Mouse (Mus musculus): ENCODE measurements around the gene Magi2. TPM values are rescaled to one million over a fixed set of nuclear protein-coding genes. Genes with fewer than 3 reads are reported as not detected.

Magi2 gene
- polyA plus RNA-seq, 1 experiment from 2014 or later = 20.2 TPM

- H3K36me3 ChIP-seq = no peaks in the 10 kb centered on the region
- H3K27me3 ChIP-seq = no peaks in the 10 kb centered on the region
- peaks cover 4% of the 10 kb centered on the region; the same call in 1 of the 2 replicates for H3K4me1 ChIP-seq
- no peak for ATAC-seq (ENCODE audit: low FRiP score, low read depth)
- WGBS = 60% methylated on average over 5 of the region's 5 CpGs
- H3K4me2 ChIP-seq (replicated peaks) = no peak overlapping the region
- H3K9ac ChIP-seq (replicated peaks) = no peak overlapping the region
- H3K27ac ChIP-seq (replicated peaks) = no peak overlapping the region
- H3K9me3 ChIP-seq = no peaks in the 10 kb centered on the region
- no peak overlapping the region for H3K4me3 ChIP-seq
Measured at GRCm38 (mm10) chr5:20358437-20358836, 1131.6 kb downstream of the Magi2 start.

- 41% methylated on average over 3 of the region's 3 CpGs for WGBS
- Histone ChIP-seq H3K36me3 (no peaks in the 10 kb centered on the region), H3K9ac (replicated peaks) (no peak overlapping the region), H3K27ac (replicated peaks) (no peak overlapping the region), H3K4me2 (replicated peaks) (no peak overlapping the region), H3K4me3 (no peak overlapping the region), H3K27me3 (no peaks in the 10 kb centered on the region), H3K9me3 (no peaks in the 10 kb centered on the region), H3K4me1 (peaks cover 4% of the 10 kb centered on the region; the same call in 1 of the 2 replicates)
- no peak for ATAC-seq (ENCODE audit: low FRiP score, low read depth)
Measured at GRCm38 (mm10) chr5:20359021-20359420, 1132.2 kb downstream of the Magi2 start.

DNA sequence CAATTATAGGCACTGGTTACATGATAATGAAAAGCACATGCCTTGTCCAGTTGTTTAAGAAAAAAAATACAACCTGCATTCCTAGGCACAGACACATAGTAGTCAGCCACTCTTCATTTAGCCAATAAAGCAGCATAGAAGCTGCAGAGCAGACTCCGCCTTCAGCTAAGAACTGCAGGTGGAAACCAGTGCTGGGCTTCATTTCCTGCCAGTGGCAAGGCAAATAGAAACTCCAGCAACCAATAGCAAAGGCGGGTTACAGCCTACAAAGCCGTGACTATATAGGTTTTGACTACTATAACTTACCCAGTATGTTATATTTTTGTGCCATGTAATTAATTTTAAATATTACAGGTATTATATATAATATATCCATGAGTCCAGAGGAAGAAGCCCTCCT, 1135.3 kb downstream of the Magi2 start:
- no peak for ATAC-seq (ENCODE audit: low FRiP score, low read depth)
- WGBS = 95% methylated on average over 3 of the region's 3 CpGs

DNA sequence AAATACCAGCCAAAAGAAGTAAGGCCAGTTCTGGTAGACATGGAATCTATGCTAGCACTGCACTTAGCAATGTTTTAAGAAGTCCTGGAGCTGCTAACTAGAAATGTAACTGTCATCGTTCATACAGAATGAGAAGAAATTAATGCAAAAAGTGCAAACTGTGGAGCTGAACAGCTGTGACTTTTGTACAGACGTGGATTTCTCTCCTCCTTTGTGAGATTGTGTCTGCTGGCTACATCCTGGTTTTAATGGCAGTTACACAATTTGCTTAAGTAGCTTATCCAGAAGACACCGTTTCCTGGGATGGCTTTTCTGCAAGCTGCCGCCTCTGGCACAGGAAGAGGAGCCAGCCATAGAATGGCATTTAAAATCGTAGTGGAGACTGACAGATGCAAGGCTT, 1136.4 kb downstream of the Magi2 start:
- no peak overlapping the region for H3K9ac ChIP-seq (replicated peaks)
- peaks cover 4% of the 10 kb centered on the region; the same call in 1 of the 2 replicates for H3K4me1 ChIP-seq
- 71% methylated on average over 5 of the region's 5 CpGs for WGBS
- no peak overlapping the region for H3K4me2 ChIP-seq (replicated peaks)
- no peak overlapping the region for H3K4me3 ChIP-seq
- H3K9me3 ChIP-seq = no peaks in the 10 kb centered on the region
- H3K27ac ChIP-seq (replicated peaks) = no peak overlapping the region
- no peaks in the 10 kb centered on the region for H3K36me3 ChIP-seq
- no peak for ATAC-seq (ENCODE audit: low FRiP score, low read depth)
- H3K27me3 ChIP-seq = no peaks in the 10 kb centered on the region

More for the DNA sequence above, 1135.3 kb downstream of the Magi2 start:
- Histone ChIP-seq H3K4me1 (peaks cover 4% of the 10 kb centered on the region; the same call in 1 of the 2 replicates), H3K4me3 (no peak overlapping the region), H3K27me3 (no peaks in the 10 kb centered on the region), H3K36me3 (no peaks in the 10 kb centered on the region), H3K27ac (replicated peaks) (no peak overlapping the region), H3K9me3 (no peaks in the 10 kb centered on the region), H3K4me2 (replicated peaks) (no peak overlapping the region), H3K9ac (replicated peaks) (no peak overlapping the region)

DNA sequence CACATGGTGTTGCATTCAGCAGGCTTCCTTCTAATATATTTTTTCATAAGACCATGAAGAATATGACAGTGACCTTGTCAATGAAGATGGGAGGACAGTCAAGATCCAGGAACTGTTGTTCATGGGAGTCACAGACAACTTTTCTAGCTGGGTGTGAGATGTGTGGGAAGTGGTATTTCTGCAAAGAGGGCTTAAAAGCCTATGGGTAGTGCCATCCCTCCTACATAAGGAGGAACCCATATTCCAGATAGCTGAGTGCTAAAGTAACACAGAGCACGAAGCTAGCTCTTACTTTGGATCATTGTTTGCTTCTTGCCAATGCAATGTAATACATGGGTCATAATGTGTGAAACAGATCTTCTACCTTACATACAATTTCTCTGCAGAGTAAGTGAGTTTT, 1146.8 kb downstream of the Magi2 start:
- Histone ChIP-seq H3K27ac (replicated peaks) (no peak overlapping the region), H3K4me2 (replicated peaks) (no peak overlapping the region)
- WGBS = 89% methylated on average over 1 of the region's 1 CpGs

GRCm38 (mm10) chr5:20378071-20378800, 1151.4 kb downstream of the Magi2 start:
- Histone ChIP-seq H3K4me2 (replicated peaks) (no peak overlapping the region), H3K27ac (replicated peaks) (no peak overlapping the region), H3K27me3 (no peaks in the 10 kb centered on the region), H3K9me3 (no peaks in the 10 kb centered on the region), H3K4me1 (no peaks in the 10 kb centered on the region), H3K9ac (replicated peaks) (no peak overlapping the region), H3K36me3 (no peaks in the 10 kb centered on the region), H3K4me3 (no peak overlapping the region)
- no peak for ATAC-seq (ENCODE audit: low FRiP score, low read depth)
- 87% methylated on average over 11 of the region's 11 CpGs for WGBS

More for the DNA sequence above, 1146.8 kb downstream of the Magi2 start:
- Histone ChIP-seq H3K9me3 (no peaks in the 10 kb centered on the region), H3K4me3 (no peak overlapping the region), H3K27me3 (no peaks in the 10 kb centered on the region), H3K4me1 (no peaks in the 10 kb centered on the region), H3K36me3 (no peaks in the 10 kb centered on the region), H3K9ac (replicated peaks) (no peak overlapping the region)
- no peak for ATAC-seq (ENCODE audit: low FRiP score, low read depth)

DNA sequence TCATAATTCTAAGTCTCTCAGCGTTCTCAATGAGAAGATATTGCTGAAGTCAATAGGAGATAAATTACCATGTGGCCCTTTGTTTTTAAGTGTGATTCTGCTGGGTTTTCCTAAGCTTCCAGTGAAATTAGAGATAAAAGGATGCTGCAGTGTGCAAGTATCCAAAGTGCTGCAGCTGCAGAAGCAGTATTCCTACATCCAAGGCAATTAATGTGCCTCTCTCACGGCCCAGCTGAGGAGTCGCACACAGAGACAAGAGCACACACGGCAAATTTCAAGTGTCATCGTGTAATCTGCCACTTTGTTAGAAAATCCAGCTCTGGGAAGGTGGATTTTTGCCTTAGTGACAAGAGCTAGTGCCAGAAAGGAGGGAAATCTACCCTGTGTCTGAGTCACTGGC, 1177.7 kb downstream of the Magi2 start:
- no peak for ATAC-seq (ENCODE audit: low FRiP score, low read depth)
- Histone ChIP-seq H3K4me2 (replicated peaks) (no peak overlapping the region), H3K9ac (replicated peaks) (no peak overlapping the region), H3K4me3 (no peak overlapping the region), H3K9me3 (no peaks in the 10 kb centered on the region), H3K27me3 (no peaks in the 10 kb centered on the region), H3K27ac (replicated peaks) (no peak overlapping the region), H3K36me3 (no peaks in the 10 kb centered on the region), H3K4me1 (0 out of 2 replicates have a peak, but pooled peaks cover 2% of the 10 kb centered on the region)
- WGBS = 84% methylated on average over 5 of the region's 5 CpGs

DNA sequence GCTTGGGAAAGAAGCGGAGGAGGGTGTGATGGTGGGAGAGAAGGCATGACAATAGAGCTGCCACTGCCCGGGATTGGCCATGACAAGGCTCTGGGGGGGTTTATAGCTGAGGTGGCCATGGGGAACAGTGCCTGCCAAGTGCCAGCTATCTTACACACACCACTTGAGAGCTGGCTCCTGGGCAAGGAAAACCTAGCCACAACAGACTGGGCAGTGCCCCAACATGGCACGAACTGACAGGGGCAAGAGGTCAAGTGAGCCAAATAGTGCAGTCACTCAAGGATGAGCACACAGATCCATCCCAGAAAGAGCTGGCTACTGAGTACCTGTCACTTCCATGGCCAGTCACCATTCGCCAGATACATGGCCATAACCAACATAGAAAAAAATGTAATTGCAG, 1179.8 kb downstream of the Magi2 start:
- no peaks in the 10 kb centered on the region for H3K36me3 ChIP-seq
- H3K4me1 ChIP-seq = 0 out of 2 replicates have a peak, but pooled peaks cover 2% of the 10 kb centered on the region
- no peak overlapping the region for H3K27ac ChIP-seq (replicated peaks)
- H3K4me3 ChIP-seq = no peak overlapping the region
- H3K9ac ChIP-seq (replicated peaks) = no peak overlapping the region
- 92% methylated on average over 4 of the region's 4 CpGs for WGBS
- H3K9me3 ChIP-seq = no peaks in the 10 kb centered on the region
- H3K4me2 ChIP-seq (replicated peaks) = no peak overlapping the region
- H3K27me3 ChIP-seq = no peaks in the 10 kb centered on the region
- ATAC-seq (ENCODE audit: low FRiP score, low read depth) = no peak

- no peaks in the 10 kb centered on the region for H3K36me3 ChIP-seq
- H3K27me3 ChIP-seq = no peaks in the 10 kb centered on the region
- H3K27ac ChIP-seq (replicated peaks) = no peak overlapping the region
- H3K4me2 ChIP-seq (replicated peaks) = no peak overlapping the region
- H3K4me3 ChIP-seq = no peak overlapping the region
- ATAC-seq (ENCODE audit: low FRiP score, low read depth) = no peak
- H3K4me1 ChIP-seq = no peaks in the 10 kb centered on the region
- no peaks in the 10 kb centered on the region for H3K9me3 ChIP-seq
- no peak overlapping the region for H3K9ac ChIP-seq (replicated peaks)
Measured at GRCm38 (mm10) chr5:20415320-20415719, 1188.5 kb downstream of the Magi2 start.

GRCm38 (mm10) chr5:20417348-20417747, 1190.5 kb downstream of the Magi2 start:
- Histone ChIP-seq H3K36me3 (no peaks in the 10 kb centered on the region), H3K27ac (replicated peaks) (no peak overlapping the region), H3K4me1 (no peaks in the 10 kb centered on the region), H3K9me3 (no peaks in the 10 kb centered on the region), H3K9ac (replicated peaks) (no peak overlapping the region), H3K4me3 (no peak overlapping the region), H3K4me2 (replicated peaks) (no peak overlapping the region), H3K27me3 (no peaks in the 10 kb centered on the region)
- ATAC-seq (ENCODE audit: low FRiP score, low read depth) = no peak

- ATAC-seq (ENCODE audit: low FRiP score, low read depth) = no peak
- no peaks in the 10 kb centered on the region for H3K36me3 ChIP-seq
Measured at GRCm38 (mm10) chr5:20432148-20432813, 1205.4 kb downstream of the Magi2 start.

GRCm38 (mm10) chr5:20446471-20447174, 1219.8 kb downstream of the Magi2 start:
- Histone ChIP-seq H3K4me3 (no peak overlapping the region), H3K36me3 (no peaks in the 10 kb centered on the region), H3K9ac (replicated peaks) (no peak overlapping the region), H3K27ac (replicated peaks) (no peak overlapping the region), H3K4me2 (replicated peaks) (no peak overlapping the region), H3K9me3 (no peaks in the 10 kb centered on the region), H3K27me3 (no peaks in the 10 kb centered on the region), H3K4me1 (no peaks in the 10 kb centered on the region)
- ATAC-seq (ENCODE audit: low FRiP score, low read depth) = no peak
- WGBS = 81% methylated on average over 4 of the region's 4 CpGs

More at GRCm38 (mm10) chr5:20432148-20432813, 1205.4 kb downstream of the Magi2 start:
- no peaks in the 10 kb centered on the region for H3K9me3 ChIP-seq
- H3K27me3 ChIP-seq = no peaks in the 10 kb centered on the region
- H3K4me3 ChIP-seq = no peak overlapping the region
- no peak overlapping the region for H3K9ac ChIP-seq (replicated peaks)
- no peak overlapping the region for H3K27ac ChIP-seq (replicated peaks)
- H3K4me1 ChIP-seq = no peaks in the 10 kb centered on the region
- H3K4me2 ChIP-seq (replicated peaks) = no peak overlapping the region
- 55% methylated on average over 9 of the region's 9 CpGs for WGBS

Data from midbrain, embryonic 12.5 days (tissue).